Mouse (Mus musculus) large intestine, adult 2 months (tissue): ENCODE results near the gene Mief2. TPM values are rescaled to one million over a fixed set of nuclear protein-coding genes. Genes with fewer than 3 reads are reported as not detected.

Experiments
- DNase-seq: peaks from one replicate; pipeline ENCODE4 v3.0.0-alpha.2; 2012; ENCODE audit warnings: low read depth, low spot score
- WGBS: fragments of 180-500 bp; shearing (Covaris S2); methylation state at CpG from one replicate; pipeline ENCODE4 v1.1.7; 2018; 5-methylcytosine and 5-hydroxymethylcytosine counted together
- polyA plus RNA-seq: library from polyadenylated mRNA; depleted of rRNA; stranded (reverse); fragments of >200 nt; gene quantifications from 2 replicates; pipeline ENCODE4 v1.2.3, GENCODE M21; 2012; rRNA removed

Gene Mief2
- 9.7 and 9.8 TPM in 2 replicates for polyA plus RNA-seq

DNA sequence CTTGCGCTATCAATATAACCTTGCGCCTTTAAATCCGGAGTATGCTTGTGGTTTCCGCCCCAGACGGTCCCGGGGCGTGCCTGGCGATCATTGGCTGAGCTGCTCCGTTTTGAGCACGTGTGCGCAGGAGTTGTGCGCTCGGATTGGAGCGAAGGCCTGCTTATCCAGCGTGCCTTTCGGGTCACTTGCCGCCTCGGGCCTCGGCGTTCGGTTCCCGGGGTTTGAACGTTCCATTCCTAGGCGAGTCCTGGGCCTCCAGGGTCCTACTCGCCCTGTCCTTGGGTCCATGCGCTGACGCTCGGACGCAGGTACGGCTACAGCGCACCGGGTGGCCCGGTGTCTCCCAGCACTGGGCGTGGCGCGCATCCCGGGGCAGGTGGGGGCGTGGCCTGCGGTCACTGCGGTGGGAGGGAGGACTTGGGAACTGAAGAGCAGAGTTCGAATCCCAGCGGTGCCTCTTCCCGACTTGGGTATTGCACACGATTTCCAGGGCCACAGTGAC lies at the start of gene Mief2:
Mief2 (plus strand) TSS at position 139 of the 502 bp plus-strand sequence.
- peak; percentile 86 for DNase-seq
- WGBS, result under 1% methylated on average over 44 of the region's 44 CpGs

- 69% methylated on average over 1 of the region's 1 CpGs for WGBS
- no peak for DNase-seq
Measured at GRCm38 (mm10) chr11:60696165-60696564, 32.0 kb upstream of the Mief2 start.

- 43% methylated on average over 2 of the region's 2 CpGs for WGBS
- no peak for DNase-seq
Measured at GRCm38 (mm10) chr11:60697561-60697960, 30.6 kb upstream of the Mief2 start.

- WGBS, result 2% methylated on average over 22 of the region's 22 CpGs
- peak; percentile 28 for DNase-seq
Measured at GRCm38 (mm10) chr11:60698806-60699523, 29.2 kb upstream of the Mief2 start.

GRCm38 (mm10) chr11:60699524-60700075 lies 28.6 kb upstream of the Mief2 start, which contains the start of gene Llgl1:
TSS of gene Llgl1 (plus strand) at chr11:60699723.
- DNase-seq, result peak; percentile 71
- WGBS, result under 1% methylated on average over 70 of the region's 73 CpGs

- 31% methylated on average over 12 of the region's 12 CpGs for WGBS
- DNase-seq, result no peak
Measured at GRCm38 (mm10) chr11:60700320-60701185, 27.6 kb upstream of the Mief2 start.

- no peak for DNase-seq
- WGBS, result 66% methylated on average over 4 of the region's 4 CpGs
Measured at GRCm38 (mm10) chr11:60701611-60702010, 26.6 kb upstream of the Mief2 start.

DNA sequence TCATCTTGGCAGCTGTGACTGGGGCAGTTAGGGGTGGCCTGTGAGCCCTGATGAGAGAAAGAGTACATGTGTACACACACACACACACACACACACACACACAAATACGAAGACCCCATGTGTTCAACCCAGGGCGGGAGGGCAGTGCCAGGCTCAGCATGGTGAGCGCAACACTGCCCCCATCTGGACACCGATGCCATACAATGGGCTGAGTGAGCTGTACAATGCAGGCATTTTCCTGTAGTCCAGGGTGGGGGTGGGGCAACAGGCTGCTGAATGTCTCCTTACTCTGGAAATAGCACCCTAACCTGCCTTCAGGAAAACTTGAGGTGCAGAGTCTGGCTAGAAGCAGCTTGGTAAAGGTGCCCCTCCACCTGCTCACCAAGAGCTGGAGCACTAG lies 25.1 kb upstream of the Mief2 start:
- peak; percentile 29 for DNase-seq
- 28% methylated on average over 4 of the region's 4 CpGs for WGBS

DNA sequence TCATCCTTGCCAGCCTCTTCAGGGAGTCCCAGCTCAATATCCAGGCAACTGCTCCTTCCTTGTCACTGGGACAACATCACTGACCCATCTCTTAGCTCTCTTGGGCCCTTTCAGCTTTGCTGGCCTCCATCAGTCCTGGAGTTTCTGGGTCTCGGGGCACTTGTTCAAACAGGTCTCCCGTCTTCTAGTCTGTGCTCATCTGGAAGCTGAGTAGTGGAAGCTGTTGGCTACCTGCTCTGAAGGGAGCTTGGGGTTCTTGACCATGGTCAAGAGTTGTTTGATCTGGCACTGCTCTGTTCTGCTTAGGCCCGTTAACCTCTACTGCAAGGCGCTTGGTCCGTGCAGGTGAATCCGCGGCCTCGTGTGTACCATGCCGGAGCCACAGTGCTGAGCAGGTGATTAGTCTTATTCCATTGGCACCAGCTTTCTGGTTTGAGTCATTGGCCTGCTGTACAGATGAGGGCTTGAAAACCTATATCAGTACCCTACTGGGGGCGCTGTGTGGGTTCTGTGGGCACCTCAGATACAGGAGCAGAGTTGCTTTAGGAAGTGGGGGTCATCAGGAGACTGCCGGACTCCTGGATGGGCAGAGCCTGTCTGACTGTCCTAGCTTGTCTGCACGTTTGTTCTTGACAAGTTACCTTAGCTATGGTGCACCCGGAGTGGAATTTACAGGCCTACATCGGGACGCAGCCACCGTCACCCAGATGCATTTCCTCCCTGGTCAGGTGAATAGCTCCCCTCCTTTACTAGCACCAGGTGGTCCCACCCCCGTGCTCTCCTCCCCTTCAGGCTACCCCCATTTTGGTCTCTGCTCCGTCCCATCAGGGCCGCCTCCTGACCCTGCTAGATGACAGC lies 23.9 kb upstream of the Mief2 start:
- DNase-seq, result no peak
- WGBS, result 95% methylated on average over 19 of the region's 19 CpGs

DNA sequence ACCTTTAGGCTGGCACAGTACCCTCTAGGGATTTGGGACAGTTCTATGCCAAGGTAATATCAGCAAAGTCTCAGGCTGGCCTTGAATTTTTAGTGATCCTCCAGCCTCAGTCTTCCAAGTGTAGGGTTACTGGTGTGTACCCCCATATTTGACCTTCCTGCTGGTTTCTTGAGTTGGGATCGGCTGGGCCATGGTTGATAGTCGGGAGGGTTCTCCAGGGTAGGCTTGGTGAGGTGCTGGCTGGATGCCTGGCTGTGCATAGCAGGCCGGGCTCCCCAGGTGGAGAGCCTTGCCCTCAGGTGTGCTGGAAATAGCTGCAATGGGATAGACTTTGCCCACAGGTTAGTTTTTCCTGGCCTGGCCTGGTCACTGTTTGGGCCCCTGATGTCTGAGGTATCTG lies 22.9 kb upstream of the Mief2 start:
- DNase-seq, result no peak
- 89% methylated on average over 3 of the region's 3 CpGs for WGBS

DNA sequence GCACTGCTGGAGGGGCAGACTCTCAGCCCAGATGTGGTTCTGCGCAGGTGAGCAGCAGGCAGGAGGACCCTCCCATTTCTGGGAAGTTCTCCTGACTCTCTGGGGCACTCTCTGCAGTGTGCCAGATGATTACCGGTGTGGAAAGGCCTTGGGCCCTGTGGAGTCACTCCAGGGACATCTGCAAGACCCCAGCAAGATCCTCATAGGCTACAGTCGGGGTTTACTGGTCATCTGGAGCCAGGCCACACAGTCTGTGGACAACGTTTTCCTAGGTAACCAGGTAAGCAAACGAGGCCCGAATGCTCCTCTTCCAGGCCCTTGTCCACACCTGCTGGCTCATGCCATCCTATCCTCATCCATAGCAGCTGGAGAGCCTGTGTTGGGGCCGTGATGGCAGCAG lies 22.1 kb upstream of the Mief2 start:
- WGBS, result 94% methylated on average over 7 of the region's 7 CpGs
- DNase-seq, result no peak

DNA sequence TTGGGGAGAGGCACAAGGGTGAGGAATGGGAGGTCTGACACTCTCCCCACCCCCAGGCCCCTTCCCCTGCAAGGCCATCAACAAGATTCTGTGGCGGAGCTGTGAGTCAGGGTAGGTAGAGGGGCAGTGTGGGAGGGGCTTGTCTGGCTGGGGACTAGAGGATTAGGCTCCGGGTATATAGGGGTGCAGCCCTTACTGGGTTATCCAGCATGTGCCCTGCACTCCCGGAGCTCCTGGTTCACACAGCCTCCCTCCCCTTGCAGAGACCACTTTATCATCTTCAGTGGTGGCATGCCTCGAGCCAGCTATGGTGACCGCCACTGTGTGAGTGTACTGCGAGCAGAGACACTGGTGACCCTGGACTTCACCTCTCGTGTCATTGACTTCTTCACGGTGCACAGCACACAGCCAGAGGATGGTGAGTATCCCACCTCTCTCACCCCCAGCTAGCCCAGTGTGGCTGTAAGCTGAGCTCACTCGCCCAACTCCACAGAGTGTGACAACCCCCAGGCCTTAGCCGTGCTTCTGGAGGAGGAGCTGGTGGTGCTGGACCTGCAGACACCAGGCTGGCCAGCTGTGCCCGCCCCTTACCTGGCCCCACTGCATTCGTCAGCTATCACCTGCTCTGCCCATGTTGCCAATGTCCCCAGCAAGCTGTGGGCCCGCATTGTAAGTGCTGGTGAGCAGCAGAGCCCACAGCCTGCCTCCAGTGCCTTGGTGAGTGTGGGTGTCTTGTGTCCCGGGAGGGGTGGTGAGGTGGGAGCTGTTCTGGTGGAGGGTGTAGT lies 21.3 kb upstream of the Mief2 start:
- DNase-seq, result no peak

GRCm38 (mm10) chr11:60707672-60708071 lies 20.5 kb upstream of the Mief2 start:
- peak; percentile 86 for DNase-seq
- 3% methylated on average over 3 of the region's 3 CpGs for WGBS

More for the DNA sequence above, 21.3 kb upstream of the Mief2 start:
- WGBS, result 83% methylated on average over 14 of the region's 14 CpGs

- WGBS, result 91% methylated on average over 10 of the region's 10 CpGs
- no peak for DNase-seq
Measured at GRCm38 (mm10) chr11:60708631-60709030, 19.6 kb upstream of the Mief2 start.

DNA sequence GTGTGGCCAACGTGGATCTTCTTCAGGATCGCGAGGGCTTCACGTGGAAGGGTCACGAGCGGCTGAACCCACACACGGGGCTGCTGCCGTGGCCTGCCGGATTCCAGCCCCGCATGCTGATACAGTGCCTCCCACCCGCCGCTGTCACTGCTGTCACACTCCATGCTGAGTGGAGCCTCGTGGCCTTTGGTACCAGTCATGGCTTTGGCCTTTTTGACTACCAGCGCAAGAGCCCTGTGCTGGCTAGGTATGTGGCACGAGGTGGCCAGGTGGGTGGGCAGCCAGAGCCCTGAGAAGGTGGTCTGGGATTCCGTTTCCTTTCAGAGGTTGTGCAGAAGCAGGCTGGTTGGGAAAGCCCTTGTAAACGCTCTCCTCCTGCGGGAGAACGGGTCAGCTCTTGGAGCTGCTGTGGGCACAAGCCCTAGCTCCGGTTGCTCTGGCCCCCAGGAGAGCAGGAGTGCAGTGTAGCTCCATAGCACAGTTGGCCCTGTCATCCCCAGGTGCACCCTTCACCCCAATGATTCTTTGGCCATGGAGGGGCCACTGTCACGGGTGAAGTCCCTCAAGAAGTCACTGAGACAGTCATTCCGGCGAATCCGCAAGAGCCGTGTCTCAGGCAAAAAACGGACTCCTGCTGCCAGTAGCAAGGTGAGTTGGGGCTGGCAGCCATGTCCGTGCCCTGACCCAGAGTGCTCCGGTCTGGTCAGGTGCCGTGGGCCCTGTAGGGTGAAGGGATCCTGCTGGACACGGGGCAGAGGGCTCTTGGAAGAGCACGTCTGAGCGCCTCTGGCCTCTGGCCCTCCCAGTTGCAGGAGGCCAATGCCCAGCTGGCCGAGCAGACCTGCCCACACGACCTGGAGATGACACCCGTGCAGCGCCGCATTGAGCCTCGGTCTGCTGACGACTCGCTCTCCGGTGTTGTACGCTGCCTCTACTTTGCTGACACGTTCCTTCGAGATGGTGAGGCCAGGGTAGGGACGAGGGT lies 18.4 kb upstream of the Mief2 start:
- 93% methylated on average over 45 of the region's 45 CpGs for WGBS
- DNase-seq, result no peak

DNA sequence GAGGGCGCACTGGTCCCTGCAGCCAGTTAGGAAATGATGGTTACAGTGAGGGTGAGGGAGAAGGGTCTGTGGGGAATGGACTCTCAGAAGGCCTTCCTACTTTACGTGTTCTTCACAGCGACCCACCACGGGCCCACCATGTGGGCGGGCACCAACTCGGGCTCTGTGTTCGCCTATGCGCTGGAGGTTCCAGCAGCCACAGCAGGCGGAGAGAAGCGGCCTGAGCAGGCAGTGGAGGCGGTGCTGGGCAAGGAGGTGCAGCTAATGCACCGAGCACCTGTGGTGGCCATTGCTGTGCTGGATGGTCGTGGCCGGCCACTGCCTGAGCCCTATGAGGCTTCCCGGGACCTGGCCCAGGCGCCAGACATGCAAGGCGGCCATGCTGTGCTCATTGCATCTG lies 17.0 kb upstream of the Mief2 start:
- DNase-seq, result no peak
- 92% methylated on average over 17 of the region's 17 CpGs for WGBS

GRCm38 (mm10) chr11:60712040-60712439 lies 16.2 kb upstream of the Mief2 start:
- no peak for DNase-seq
- 92% methylated on average over 18 of the region's 18 CpGs for WGBS
